Mouse (Mus musculus) spleen, adult 2 months (tissue): ENCODE data around the gene Spata17. TPM values are rescaled to one million over a fixed set of nuclear protein-coding genes. Genes with fewer than 3 reads are reported as not detected.
"Not testable (repeated sequence)": the region's sequence is repeated elsewhere in the genome, so short reads cannot be mapped to it uniquely, and the experiment has no call there.

Experiments
- DNase-seq, 2 experiments: peaks; one replicate each; pipeline versions ENCODE4 v3.0.0 to v3.0.0-alpha.2; 2012 to 2021; ENCODE audit warnings: low spot score in 2 of 2, low read depth in 1 of 2
- H3K27ac ChIP-seq: fragments of 200-500 bp; 2 replicates; pipeline ENCODE4 v1.5.1; 2012; ENCODE audit warnings: low read length, inconsistent platforms; ENCODE audit not compliant: insufficient read depth
- H3K27me3 ChIP-seq: fragments of 200-500 bp; 2 replicates; pipeline ENCODE4 v1.6.1; 2012; ENCODE audit warnings: mild to moderate bottlenecking, moderate library complexity, low read length, inconsistent platforms; ENCODE audit not compliant: control insufficient read depth, insufficient read depth
- H3K36me3 ChIP-seq: fragments of 200-500 bp; 2 replicates; pipeline ENCODE4 v1.6.1; 2012; ENCODE audit warnings: mild to moderate bottlenecking, low read length, inconsistent platforms; ENCODE audit not compliant: control insufficient read depth, insufficient read depth
- H3K4me1 ChIP-seq: fragments of 200-500 bp; 2 replicates; pipeline ENCODE4 v1.6.1; 2011; ENCODE audit warnings: inconsistent platforms; ENCODE audit not compliant: control insufficient read depth, insufficient read depth, insufficient read length
- H3K4me3 ChIP-seq: fragments of 200-500 bp; 2 replicates; pipeline ENCODE4 v1.5.1; 2011; ENCODE audit warnings: mild to moderate bottlenecking, inconsistent platforms; ENCODE audit not compliant: insufficient read depth, insufficient read length; ENCODE audit errors: extremely low read depth
- CTCF ChIP-seq: fragments of 200-500 bp; IDR thresholded peaks from 2 replicates; pipeline ENCODE4 v1.5.1; 2011; ENCODE audit warnings: mild to moderate bottlenecking, inconsistent platforms; ENCODE audit not compliant: insufficient read depth, insufficient read length, insufficient replicate concordance; ENCODE audit errors: extremely low read depth
- POLR2A ChIP-seq: fragments of 200-500 bp; IDR thresholded peaks from 2 replicates; pipeline ENCODE4 v1.6.1; 2011; ENCODE audit warnings: low read depth, low read length, inconsistent platforms
- WGBS: fragments of 180-500 bp; shearing (Covaris S2); methylation state at CpG from one replicate; pipeline ENCODE4 v1.1.7; 2018; 5-methylcytosine and 5-hydroxymethylcytosine counted together
- polyA plus RNA-seq: library from polyadenylated mRNA; depleted of rRNA; stranded (reverse); fragments of >200 nt; gene quantifications from 2 replicates; pipeline ENCODE4 v1.2.3, GENCODE M21; 2012

The Spata17 gene
- polyA plus RNA-seq, 1 experiment: not detected

DNA sequence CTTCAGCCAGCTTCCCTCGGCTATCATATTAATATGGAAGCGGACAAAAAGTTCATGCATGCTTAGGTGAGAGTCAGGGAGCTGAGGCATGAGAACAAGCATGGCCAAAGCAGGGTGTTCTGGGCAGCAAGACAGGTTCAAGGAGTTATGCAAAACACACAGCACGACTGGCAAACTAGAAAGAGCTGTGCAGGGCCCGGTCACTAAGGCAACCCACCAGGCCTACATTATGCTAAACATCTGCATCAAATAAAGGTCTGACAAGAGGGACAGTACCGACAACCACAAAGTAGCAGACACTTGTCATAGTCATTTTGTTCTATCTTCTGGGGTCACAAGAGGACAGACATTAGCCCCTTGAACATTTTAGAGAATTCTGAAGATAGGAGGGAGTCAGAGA lies 61.6 kb downstream of the Spata17 start:
- WGBS: 81% methylated on average over 5 of the region's 5 CpGs
- no peaks in the 10 kb centered on the region for H3K27me3 ChIP-seq
- H3K36me3 ChIP-seq: no peaks in the 10 kb centered on the region
- no peaks in the 10 kb centered on the region for H3K4me1 ChIP-seq
- TF ChIP-seq POLR2A (no peak), CTCF (no peak)
- H3K27ac ChIP-seq: no peak overlapping the region
- no peak overlapping the region for H3K4me3 ChIP-seq
- DNase-seq: no peak

DNA sequence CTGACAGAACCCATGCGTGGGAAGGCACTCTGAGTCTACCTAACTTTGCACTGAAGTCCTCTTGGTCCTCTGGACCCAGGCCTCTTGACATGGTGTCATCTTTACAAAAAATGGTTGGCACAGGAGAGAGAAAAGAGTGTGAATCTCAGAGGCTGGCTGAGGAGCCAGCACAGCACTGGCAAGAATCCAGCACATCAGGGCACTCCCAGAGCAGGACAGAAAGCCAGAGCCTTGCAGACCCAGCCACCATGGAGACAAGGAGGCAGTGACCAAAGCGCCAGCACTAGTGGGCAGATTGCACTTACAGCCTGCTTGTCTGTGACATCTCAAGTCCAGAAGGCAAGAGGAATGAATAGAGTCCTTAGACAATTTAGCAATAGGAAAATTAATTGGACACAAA lies 62.7 kb downstream of the Spata17 start:
- no peaks in the 10 kb centered on the region for H3K27me3 ChIP-seq
- no peak overlapping the region for H3K4me3 ChIP-seq
- no peaks in the 10 kb centered on the region for H3K4me1 ChIP-seq
- no peak overlapping the region for H3K27ac ChIP-seq
- 89% methylated on average over 2 of the region's 2 CpGs for WGBS
- TF ChIP-seq CTCF (no peak), POLR2A (no peak)
- no peak for DNase-seq
- H3K36me3 ChIP-seq: no peaks in the 10 kb centered on the region

GRCm38 (mm10) chr1:187142984-187143383 lies 72.3 kb downstream of the Spata17 start:
- H3K4me3 ChIP-seq: no peak overlapping the region
- H3K27me3 ChIP-seq: no peaks in the 10 kb centered on the region
- H3K36me3 ChIP-seq: no peaks in the 10 kb centered on the region
- no peak for DNase-seq
- no peak overlapping the region for H3K27ac ChIP-seq
- WGBS: 80% methylated on average over 8 of the region's 8 CpGs
- TF ChIP-seq POLR2A (no peak), CTCF (no peak)
- H3K4me1 ChIP-seq: no peaks in the 10 kb centered on the region

GRCm38 (mm10) chr1:187137426-187137825 lies 77.8 kb downstream of the Spata17 start:
- no peak for DNase-seq
- Histone ChIP-seq H3K27ac (no peak overlapping the region), H3K4me1 (no peaks in the 10 kb centered on the region), H3K36me3 (no peaks in the 10 kb centered on the region), H3K4me3 (no peak overlapping the region), H3K27me3 (no peaks in the 10 kb centered on the region)
- TF ChIP-seq POLR2A (no peak), CTCF (no peak)
- 26% methylated on average over 6 of the region's 6 CpGs for WGBS

DNA sequence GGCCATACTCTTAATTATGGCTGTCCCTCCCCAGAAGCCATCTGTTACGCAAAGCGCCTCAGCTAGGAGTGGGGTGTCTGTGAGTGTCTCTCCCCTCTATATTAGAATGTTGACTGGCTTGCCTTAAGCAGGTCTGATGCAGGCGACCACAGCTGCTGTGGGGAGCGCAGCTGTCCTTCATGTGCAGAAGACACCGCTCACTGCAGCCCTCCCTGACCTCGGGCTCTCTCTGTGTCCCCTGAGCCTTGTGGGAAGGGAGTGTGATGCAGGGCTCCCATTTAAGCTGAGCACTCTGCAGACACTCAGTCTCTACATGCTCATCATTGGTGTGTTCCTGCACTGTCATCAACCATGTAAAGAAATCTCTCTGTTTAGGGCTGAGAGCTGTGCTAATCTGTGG lies 79.4 kb downstream of the Spata17 start:
- TF ChIP-seq CTCF (no peak), POLR2A (no peak)
- no peak for DNase-seq
- H3K27me3 ChIP-seq: no peaks in the 10 kb centered on the region
- WGBS: 89% methylated on average over 6 of the region's 6 CpGs
- H3K36me3 ChIP-seq: no peaks in the 10 kb centered on the region
- H3K27ac ChIP-seq: no peak overlapping the region
- H3K4me1 ChIP-seq: no peaks in the 10 kb centered on the region
- H3K4me3 ChIP-seq: no peak overlapping the region

- no peaks in the 10 kb centered on the region for H3K36me3 ChIP-seq
- no peak overlapping the region for H3K4me3 ChIP-seq
- H3K27me3 ChIP-seq: no peaks in the 10 kb centered on the region
- H3K4me1 ChIP-seq: no peaks in the 10 kb centered on the region
- TF ChIP-seq POLR2A (no peak), CTCF (no peak)
- 89% methylated on average over 6 of the region's 6 CpGs for WGBS
- H3K27ac ChIP-seq: no peak overlapping the region
- DNase-seq: no peak
These were observed 81.4 kb downstream of the Spata17 start for GRCm38 (mm10) chr1:187133841-187134240.

- no peak for TF ChIP-seq CTCF
- TF ChIP-seq POLR2A: no peak
- no peak overlapping the region for H3K4me3 ChIP-seq
- no peak for DNase-seq
- WGBS: 92% methylated on average over 4 of the region's 4 CpGs
- H3K27me3 ChIP-seq: no peaks in the 10 kb centered on the region
- H3K36me3 ChIP-seq: no peaks in the 10 kb centered on the region
- no peaks in the 10 kb centered on the region for H3K4me1 ChIP-seq
- no peak overlapping the region for H3K27ac ChIP-seq
These were observed 82.9 kb downstream of the Spata17 start for GRCm38 (mm10) chr1:187132348-187132747.

DNA sequence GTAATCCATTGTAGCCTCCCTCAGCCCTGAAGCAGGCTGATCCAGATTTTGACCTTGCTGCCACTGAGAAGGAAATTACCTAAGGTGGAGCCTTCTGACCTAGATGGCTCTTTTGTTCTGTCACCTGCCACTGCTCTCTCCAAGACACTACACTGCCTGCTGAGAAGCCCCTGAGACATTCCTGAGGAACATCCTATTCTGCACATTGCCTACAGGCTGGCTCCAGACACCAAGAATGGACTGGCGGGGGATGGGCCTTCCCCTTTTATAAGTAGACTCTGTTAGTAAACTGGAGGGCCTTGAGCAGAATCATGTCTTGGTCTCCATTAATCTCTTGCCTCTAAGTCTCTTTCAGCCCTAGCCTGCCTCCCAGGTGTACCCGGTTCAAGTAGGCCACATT lies 87.7 kb downstream of the Spata17 start:
- H3K27ac ChIP-seq, H3K4me1 ChIP-seq, H3K27me3 ChIP-seq, H3K4me3 ChIP-seq, H3K36me3 ChIP-seq, DNase-seq: not testable (repeated sequence)
- WGBS: 81% methylated on average over 2 of the region's 2 CpGs
